Mouse (Mus musculus) forebrain, embryonic 16.5 days (tissue): Measurements from ENCODE around the gene Yeats2. TPM values are rescaled to one million over a fixed set of nuclear protein-coding genes. Genes with fewer than 3 reads are reported as not detected.

Experiments
- ATAC-seq: fragments of 200-750 bp; cut with Nextera tagmentation; 2 replicates; pipeline ENCODE4 v1.8.0; 2017; ENCODE audit warnings: mild to moderate bottlenecking, moderate library complexity
- H3K27ac ChIP-seq: fragments of 300-500 bp; sonication (generic); 2 replicates; pipeline ENCODE4 v1.5.1; 2014; ENCODE audit warnings: low read length, control low read depth
- H3K27me3 ChIP-seq: fragments of 300-500 bp; sonication (generic); replicated peaks from 2 replicates; pipeline ENCODE4 v1.6.1; 2014; ENCODE audit warnings: low read length; ENCODE audit not compliant: control insufficient read depth, insufficient read depth
- H3K36me3 ChIP-seq: fragments of 300-500 bp; sonication (generic); 2 replicates; pipeline ENCODE4 v1.6.1; 2014; ENCODE audit not compliant: control insufficient read depth, insufficient read depth
- H3K4me1 ChIP-seq: fragments of 300-500 bp; sonication (generic); replicated peaks from 2 replicates; pipeline ENCODE4 v1.6.1; 2014; ENCODE audit warnings: low read length; ENCODE audit not compliant: control insufficient read depth, insufficient read depth
- H3K4me2 ChIP-seq: fragments of 300-500 bp; sonication (generic); 2 replicates; pipeline ENCODE4 v1.6.1; 2014; ENCODE audit warnings: mild to moderate bottlenecking, low read length, control low read depth
- H3K4me3 ChIP-seq: fragments of 300-500 bp; sonication (generic); replicated peaks from 2 replicates; pipeline ENCODE4 v1.5.1; 2014; ENCODE audit warnings: mild to moderate bottlenecking, low read length, control low read depth
- H3K9ac ChIP-seq: fragments of 300-500 bp; sonication (generic); replicated peaks from 2 replicates; pipeline ENCODE4 v1.6.1; 2014; ENCODE audit warnings: low read depth, low read length, control low read depth
- H3K9me3 ChIP-seq: fragments of 300-500 bp; sonication (generic); 2 replicates; pipeline ENCODE4 v1.6.1; 2016; ENCODE audit warnings: low read length; ENCODE audit not compliant: control insufficient read depth
- WGBS: fragments of 180-500 bp; shearing (Covaris S2); extraction: QIAGEN DNeasy Blood & Tissue Kit; methylation state at CpG from one replicate; pipeline ENCODE4 v1.1.7; 2014; 5-methylcytosine and 5-hydroxymethylcytosine counted together
- polyA plus RNA-seq: library from polyadenylated mRNA; unstranded; fragments of >200 nt; fragmentation: Nextera tagmentation; extraction: Ambion mirVana; gene quantifications from 2 replicates; pipeline ENCODE4 v1.2.1, GENCODE M21; 2015

The Yeats2 gene
- polyA plus RNA-seq, 1 experiment from 2014 or later: 28.9 TPM

- no peak for ATAC-seq
- Histone ChIP-seq H3K4me3 (no peak overlapping the region), H3K9me3 (no peaks in the 10 kb centered on the region), H3K27me3 (no peaks in the 10 kb centered on the region), H3K9ac (no peak overlapping the region), H3K4me1 (no peaks in the 10 kb centered on the region), H3K4me2 (no peak overlapping the region), H3K36me3 (no peaks in the 10 kb centered on the region), H3K27ac (no peak overlapping the region)
Observed at GRCm38 (mm10) chr16:20247103-20247502, 106.2 kb downstream of the Yeats2 start.

- no peak for ATAC-seq
- no peaks in the 10 kb centered on the region for H3K36me3 ChIP-seq
- WGBS: 85% methylated on average over 9 of the region's 9 CpGs
- no peak overlapping the region for H3K4me3 ChIP-seq
- no peaks in the 10 kb centered on the region for H3K9me3 ChIP-seq
- no peaks in the 10 kb centered on the region for H3K27me3 ChIP-seq
- no peaks in the 10 kb centered on the region for H3K4me1 ChIP-seq
- H3K4me2 ChIP-seq: no peak overlapping the region
- no peak overlapping the region for H3K9ac ChIP-seq
- no peak overlapping the region for H3K27ac ChIP-seq
Observed at GRCm38 (mm10) chr16:20248442-20249174, 107.7 kb downstream of the Yeats2 start.

- no peak overlapping the region for H3K4me3 ChIP-seq
- H3K4me2 ChIP-seq: no peak overlapping the region
- no peaks in the 10 kb centered on the region for H3K27me3 ChIP-seq
- no peak for ATAC-seq
- WGBS: 78% methylated on average over 5 of the region's 5 CpGs
- no peaks in the 10 kb centered on the region for H3K9me3 ChIP-seq
- no peak overlapping the region for H3K9ac ChIP-seq
- H3K27ac ChIP-seq: no peak overlapping the region
- H3K36me3 ChIP-seq: no peaks in the 10 kb centered on the region
- no peaks in the 10 kb centered on the region for H3K4me1 ChIP-seq
Observed at GRCm38 (mm10) chr16:20257926-20258325, 117.1 kb downstream of the Yeats2 start.

- no peaks in the 10 kb centered on the region for H3K27me3 ChIP-seq
- no peaks in the 10 kb centered on the region for H3K4me1 ChIP-seq
- no peak for ATAC-seq
- no peak overlapping the region for H3K4me2 ChIP-seq
- H3K27ac ChIP-seq: no peak overlapping the region
- no peaks in the 10 kb centered on the region for H3K9me3 ChIP-seq
- WGBS: 90% methylated on average over 7 of the region's 7 CpGs
- H3K36me3 ChIP-seq: no peaks in the 10 kb centered on the region
- no peak overlapping the region for H3K9ac ChIP-seq
- no peak overlapping the region for H3K4me3 ChIP-seq
Observed at GRCm38 (mm10) chr16:20265089-20265488, 124.2 kb downstream of the Yeats2 start.

GRCm38 (mm10) chr16:20271339-20271738, 130.5 kb downstream of the Yeats2 start:
- no peak overlapping the region for H3K4me3 ChIP-seq
- ATAC-seq: no peak
- no peaks in the 10 kb centered on the region for H3K27me3 ChIP-seq
- H3K9ac ChIP-seq: no peak overlapping the region
- H3K9me3 ChIP-seq: no peaks in the 10 kb centered on the region
- H3K27ac ChIP-seq: no peak overlapping the region
- H3K4me2 ChIP-seq: no peak overlapping the region
- WGBS: 86% methylated on average over 4 of the region's 4 CpGs
- no peaks in the 10 kb centered on the region for H3K36me3 ChIP-seq
- H3K4me1 ChIP-seq: no peaks in the 10 kb centered on the region

GRCm38 (mm10) chr16:20272994-20273393, 132.1 kb downstream of the Yeats2 start:
- 17% methylated on average over 3 of the region's 3 CpGs for WGBS

GRCm38 (mm10) chr16:20279395-20279794, 138.5 kb downstream of the Yeats2 start:
- no peaks in the 10 kb centered on the region for H3K4me1 ChIP-seq
- H3K36me3 ChIP-seq: peaks cover 26% of the 10 kb centered on the region
- WGBS: 91% methylated on average over 5 of the region's 5 CpGs
- H3K27ac ChIP-seq: no peak overlapping the region
- no peak overlapping the region for H3K4me2 ChIP-seq
- ATAC-seq: no peak
- H3K4me3 ChIP-seq: no peak overlapping the region
- no peak overlapping the region for H3K9ac ChIP-seq
- H3K27me3 ChIP-seq: no peaks in the 10 kb centered on the region
- no peaks in the 10 kb centered on the region for H3K9me3 ChIP-seq

More at GRCm38 (mm10) chr16:20272994-20273393, 132.1 kb downstream of the Yeats2 start:
- Histone ChIP-seq H3K36me3 (peaks cover 2% of the 10 kb centered on the region; the same call in 1 of the 2 replicates), H3K27me3 (no peaks in the 10 kb centered on the region), H3K9ac (no peak overlapping the region), H3K27ac (no peak overlapping the region), H3K4me2 (no peak overlapping the region), H3K4me3 (no peak overlapping the region), H3K4me1 (no peaks in the 10 kb centered on the region), H3K9me3 (no peaks in the 10 kb centered on the region)
- ATAC-seq: no peak

GRCm38 (mm10) chr16:20280238-20280637, 139.4 kb downstream of the Yeats2 start:
- H3K27me3 ChIP-seq: no peaks in the 10 kb centered on the region
- H3K9ac ChIP-seq: no peak overlapping the region
- H3K9me3 ChIP-seq: no peaks in the 10 kb centered on the region
- no peak for ATAC-seq
- H3K27ac ChIP-seq: no peak overlapping the region
- no peak overlapping the region for H3K4me2 ChIP-seq
- H3K4me3 ChIP-seq: no peak overlapping the region
- H3K4me1 ChIP-seq: no peaks in the 10 kb centered on the region
- 83% methylated on average over 4 of the region's 4 CpGs for WGBS
- H3K36me3 ChIP-seq: peaks cover 29% of the 10 kb centered on the region
